Comparison of ENCODE assay signal across 8 mouse cellular contexts in the genomic region with DNA sequence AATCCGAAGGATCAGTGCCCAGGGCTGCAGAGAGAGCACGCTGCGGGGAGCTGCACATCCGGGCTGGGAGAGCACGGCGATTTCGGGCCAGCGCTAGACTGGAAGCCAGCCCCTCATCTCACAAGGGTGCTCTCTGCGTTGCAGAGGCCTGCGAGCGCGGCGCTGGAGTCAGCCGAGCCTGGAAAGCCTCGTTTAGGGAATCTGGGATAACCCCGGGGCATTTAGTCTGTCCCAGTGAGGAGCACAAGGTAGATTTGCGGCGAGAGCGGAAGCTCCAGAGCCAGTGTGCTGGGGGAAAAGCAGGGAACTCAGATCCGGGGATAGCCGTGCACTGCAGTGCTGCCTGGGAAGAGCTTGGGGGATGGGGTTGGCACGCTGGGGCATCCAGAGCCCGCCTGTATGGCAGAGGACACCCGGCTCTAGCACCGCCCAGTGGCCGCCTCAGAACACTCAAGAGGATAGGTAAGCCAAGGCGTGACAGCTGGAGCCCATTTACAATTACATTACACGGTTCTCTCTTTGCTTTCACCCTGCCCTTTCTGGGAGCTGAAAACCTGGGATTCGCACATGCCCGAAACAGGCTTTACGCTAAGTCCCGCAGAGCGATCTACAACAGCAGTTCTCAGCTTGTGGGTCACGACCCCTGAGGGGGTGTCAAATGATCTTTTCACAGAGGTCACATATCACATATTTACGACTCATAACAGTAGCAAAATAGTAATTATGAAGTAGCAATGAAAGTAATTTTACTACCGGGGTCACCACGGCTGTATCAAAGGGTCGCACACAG.
DNase-seq lines count a peak whose midpoint lies in the region; ATAC-seq and TF ChIP-seq lines count a peak whose summit lies in the region.

No protein-coding gene starts in this region.

- DNase-seq in R1 (ENCODE audit: low read depth, low spot score): peak; percentile 72
- DNase-seq in cerebellum, postnatal 36 days: peak; percentile 84 to 85
- DNase-seq in gastrocnemius, adult 2 months: peak; percentile 81
- DNase-seq in hindbrain, postnatal 0 days (ENCODE audit: low spot score): peak; percentile 89
- DNase-seq in layer of hippocampus, postnatal 36 days: peak; percentile 77 to 82
- DNase-seq in lung, postnatal 10 days: peak; percentile 82
- DNase-seq in retina, adult 2 months (ENCODE audit: low read depth, low spot score): peak; percentile 54
- DNase-seq in urinary bladder, adult 2 months (ENCODE audit: low spot score): peak; percentile 47

- no peaks in the 10 kb centered on the region for H3K36me3 ChIP-seq in hindbrain, postnatal 0 days (ENCODE audit: insufficient read depth, low read length)

- no peak overlapping the region for H3K27ac ChIP-seq in gastrocnemius, adult 2 months
- peak overlapping the region; percentile 69 for H3K27ac ChIP-seq in hindbrain, postnatal 0 days

- 5% methylated on average over 38 of the region's 38 CpGs for WGBS in hindbrain, postnatal 0 days

- H3K9ac ChIP-seq in hindbrain, postnatal 0 days (replicated peaks; ENCODE audit: low read length): peak overlapping the region; percentile 52

- intact Hi-C loops in gastrocnemius, adult 2 months (cut with DNase I): loop anchor here (5.0 kb wide), 1 partner anchor 761 kb away; no protein-coding TSS in a partner anchor

- H3K9me3 ChIP-seq in hindbrain, postnatal 0 days (ENCODE audit: low read length): no peaks in the 10 kb centered on the region

- TF ChIP-seq CTCF in gastrocnemius, adult 2 months (IDR thresholded peaks at IDR 0.05): peak; percentile 69
- TF ChIP-seq CTCF in hindbrain, postnatal 0 days (IDR thresholded peaks at IDR 0.05; ENCODE audit: low read depth): peak; percentile 78

- H3K4me1 ChIP-seq in hindbrain, postnatal 0 days (ENCODE audit: insufficient read depth, low read length): peaks cover 22% of the 10 kb centered on the region

- peak overlapping the region; percentile 95 for H3K4me2 ChIP-seq in hindbrain, postnatal 0 days (ENCODE audit: low read depth, low read length)

- H3K27me3 ChIP-seq in hindbrain, postnatal 0 days (ENCODE audit: insufficient read depth, low read length): peaks cover 3% of the 10 kb centered on the region; the same call in 1 of the 2 replicates

- ATAC-seq in hindbrain, postnatal 0 days: peak; percentile 92

- peak overlapping the region; percentile 74 for H3K4me3 ChIP-seq in gastrocnemius, adult 2 months
- peak overlapping the region; percentile 42 for H3K4me3 ChIP-seq in hindbrain, postnatal 0 days (ENCODE audit: low read length)
